16 mouse cellular contexts compared by ENCODE assay signal in genomic region chr17:8648310-8648709, GRCm38 (mm10).
DNase-seq lines count a peak whose midpoint lies in the region; ATAC-seq lines count a peak whose summit lies in the region.
"Had no signal": no experiment of that assay in that cellular context is flagged by ENCODE, and none has a peak within 500 bp of the region (broad histone marks: within the 10 kb centered on the region; RNA-seq: fewer than 3 reads in every experiment).

No protein-coding gene starts in this region.

- peak; percentile 27 to 41 for DNase-seq in cerebellum, postnatal 10 days
- no peak for DNase-seq in cerebellum, adult 11-12 months
- DNase-seq in midbrain, embryonic 10.5 days (ENCODE audit: low spot score) = no peak
- DNase-seq in adrenal gland, adult (ENCODE audit: inconsistent age in 2 of 2, low spot score in 1 of 2) = peak; percentile 92 to 96
- peak; percentile 53 to 64 for DNase-seq in adrenal gland, postnatal 4 days (ENCODE audit: low spot score in 2 of 2)
- DNase-seq in embryo, embryonic 11 days = no peak
- no peak for DNase-seq in thymus, postnatal 0 days (ENCODE audit: low spot score)
- DNase-seq: heart, adult 18-20 months; liver; lung, adult 2 months; right cerebral cortex, postnatal 25 days; thymus, postnatal 14 days had no signal

- no peak for ATAC-seq in midbrain, embryonic 15.5 days (replicated peaks)

- WGBS in midbrain, embryonic 15.5 days = 77% methylated on average over 3 of the region's 3 CpGs
- WGBS in midbrain, embryonic 10.5 days = 83% methylated on average over 3 of the region's 3 CpGs

- H3K9ac ChIP-seq in midbrain, embryonic 15.5 days = no peak overlapping the region
- H3K9ac ChIP-seq: forebrain, embryonic 12.5 days had no signal

- H3K27me3 ChIP-seq in midbrain, embryonic 15.5 days (replicated peaks) = no peaks in the 10 kb centered on the region
- H3K27me3 ChIP-seq in midbrain, embryonic 10.5 days (ENCODE audit: low read depth, poor library complexity, severe bottlenecking) = no peaks in the 10 kb centered on the region
- H3K27me3 ChIP-seq: forebrain, embryonic 12.5 days had no signal

- no peak overlapping the region for H3K4me2 ChIP-seq in midbrain, embryonic 15.5 days
- H3K4me2 ChIP-seq: forebrain, embryonic 12.5 days had no signal

- peaks cover 11% of the 10 kb centered on the region for H3K4me1 ChIP-seq in midbrain, embryonic 15.5 days
- H3K4me1 ChIP-seq in midbrain, embryonic 10.5 days = peaks cover 8% of the 10 kb centered on the region

- no peaks in the 10 kb centered on the region for H3K36me3 ChIP-seq in midbrain, embryonic 15.5 days (replicated peaks)
- no peaks in the 10 kb centered on the region for H3K36me3 ChIP-seq in midbrain, embryonic 10.5 days
- H3K36me3 ChIP-seq: forebrain, embryonic 12.5 days; midbrain, embryonic 13.5 days had no signal

- H3K4me3 ChIP-seq in midbrain, embryonic 15.5 days = no peak overlapping the region
- H3K4me3 ChIP-seq in midbrain, embryonic 10.5 days = no peak overlapping the region
- H3K4me3 ChIP-seq: forebrain, embryonic 12.5 days; midbrain, embryonic 13.5 days had no signal

- no peaks in the 10 kb centered on the region for H3K9me3 ChIP-seq in midbrain, embryonic 15.5 days
- H3K9me3 ChIP-seq in midbrain, embryonic 10.5 days (replicated peaks) = no peaks in the 10 kb centered on the region
- H3K9me3 ChIP-seq: forebrain, embryonic 12.5 days; midbrain, embryonic 13.5 days had no signal

- H3K27ac ChIP-seq in midbrain, embryonic 15.5 days = 0 out of 2 replicates have a peak overlapping the region, but pooled peaks have one; percentile 38
- no peak overlapping the region for H3K27ac ChIP-seq in midbrain, embryonic 10.5 days (replicated peaks)
- H3K27ac ChIP-seq: forebrain, embryonic 12.5 days; stomach, postnatal 0 days had no signal

Comparison
In these comparisons a context has a peak if more than half of its experiments do, and no peak if none do; other contexts are left out.
1. DNase-seq: peak in cerebellum, postnatal 10 days (2 of 2), adrenal gland, adult (2 of 2) and adrenal gland, postnatal 4 days (2 of 2); none in cerebellum, adult 11-12 months (single experiment), midbrain, embryonic 10.5 days (single experiment), embryo, embryonic 11 days (single experiment) and thymus, postnatal 0 days (single experiment).